Mouse (Mus musculus) hindbrain, postnatal 0 days (tissue): ENCODE measurements around the gene Bicdl2. TPM values are rescaled to one million over a fixed set of nuclear protein-coding genes. Genes with fewer than 3 reads are reported as not detected.

Experiments used
- ATAC-seq: fragments of 200-750 bp; cut with Nextera tagmentation; 2 replicates; pipeline ENCODE4 v1.8.0; 2017; ENCODE audit warnings: mild to moderate bottlenecking, moderate TSS enrichment, moderate library complexity
- DNase-seq: peaks from one replicate; pipeline ENCODE4 v3.0.0-alpha.2; 2015; ENCODE audit warnings: low spot score
- H3K27ac ChIP-seq: fragments of 300-500 bp; sonication (generic); 2 replicates; pipeline ENCODE4 v1.5.1; 2014; ENCODE audit warnings: mild to moderate bottlenecking
- H3K27me3 ChIP-seq: fragments of 300-500 bp; sonication (generic); 2 replicates; pipeline ENCODE4 v1.6.1; 2014; ENCODE audit warnings: low read length, mixed read lengths; ENCODE audit not compliant: insufficient read depth
- H3K36me3 ChIP-seq: fragments of 300-500 bp; sonication (generic); 2 replicates; pipeline ENCODE4 v1.6.1; 2014; ENCODE audit warnings: low read length, mixed read lengths; ENCODE audit not compliant: insufficient read depth
- H3K4me1 ChIP-seq: fragments of 300-500 bp; sonication (generic); 2 replicates; pipeline ENCODE4 v1.6.1; 2014; ENCODE audit warnings: antibody characterized with exemption, low read length, mixed read lengths; ENCODE audit not compliant: insufficient read depth
- H3K4me2 ChIP-seq: fragments of 300-500 bp; sonication (generic); 2 replicates; pipeline ENCODE4 v1.6.1; 2014; ENCODE audit warnings: low read depth, mild to moderate bottlenecking, low read length, moderate library complexity, mixed read lengths
- H3K4me3 ChIP-seq: fragments of 300-500 bp; sonication (generic); 2 replicates; pipeline ENCODE4 v1.5.1; 2014; ENCODE audit warnings: low read length
- H3K9ac ChIP-seq: fragments of 300-500 bp; sonication (generic); replicated peaks from 2 replicates; pipeline ENCODE4 v1.6.1; 2014; ENCODE audit warnings: mild to moderate bottlenecking, low read length, moderate library complexity, mixed read lengths
- H3K9me3 ChIP-seq: fragments of 300-500 bp; sonication (generic); 2 replicates; pipeline ENCODE4 v1.6.1; 2016; ENCODE audit warnings: low read length, mixed read lengths
- CTCF ChIP-seq: IDR thresholded peaks from 2 replicates; pipeline ENCODE4 v1.5.1; 2016; ENCODE audit warnings: antibody characterized with exemption, control low read depth, low read depth
- WGBS: fragments of 180-500 bp; shearing (Covaris S2); extraction: QIAGEN DNeasy Blood & Tissue Kit; methylation state at CpG from one replicate; pipeline ENCODE4 v1.1.7; 2014; 5-methylcytosine and 5-hydroxymethylcytosine counted together
- polyA plus RNA-seq: library from polyadenylated mRNA; unstranded; fragments of >200 nt; fragmentation: Nextera tagmentation; extraction: Ambion mirVana; gene quantifications from 2 replicates; pipeline ENCODE4 v1.2.1, GENCODE M21; 2015
- total RNA-seq: library from RNA; depleted of rRNA; stranded (reverse); fragments of >200 nt; gene quantifications from 2 replicates; pipeline ENCODE4 v1.2.3, GENCODE M21; 2014

Gene Bicdl2
- total and polyA plus RNA-seq, 2 experiments from 2014 or later = 0.18 TPM; not detected in 1

GRCm38 (mm10) chr17:23679127-23679835 lies 19.0 kb downstream of the Bicdl2 start, which contains the start of gene Cldn6:
TSS of gene Cldn6 (plus strand) at chr17:23679249.
- peaks cover 16% of the 10 kb centered on the region for H3K4me1 ChIP-seq
- 4% methylated on average over 36 of the region's 38 CpGs for whole genome bisulfite sequencing
- H3K27me3 ChIP-seq = peaks cover 56% of the 10 kb centered on the region
- H3K36me3 ChIP-seq = no peaks in the 10 kb centered on the region
- H3K9ac ChIP-seq = no peak within 1 kb of the TSS
- peak within 1 kb of the TSS; percentile 39 for H3K4me2 ChIP-seq
- TF ChIP-seq CTCF = no peak
- H3K4me3 ChIP-seq = peak within 1 kb of the TSS; percentile 21
- H3K27ac ChIP-seq = no peak within 1 kb of the TSS
- no peak for DNase-seq
- no peak for ATAC-seq
- H3K9me3 ChIP-seq = no peaks in the 10 kb centered on the region

GRCm38 (mm10) chr17:23680336-23680735 lies 20.0 kb downstream of the Bicdl2 start:
- WGBS = 83% methylated on average over 9 of the region's 9 CpGs
- Histone ChIP-seq H3K4me2 (no peak overlapping the region), H3K9ac (no peak overlapping the region), H3K27ac (no peak overlapping the region), H3K36me3 (no peaks in the 10 kb centered on the region), H3K27me3 (peaks cover 59% of the 10 kb centered on the region), H3K4me3 (no peak overlapping the region), H3K4me1 (peaks cover 7% of the 10 kb centered on the region; the same call in 1 of the 2 replicates), H3K9me3 (no peaks in the 10 kb centered on the region)
- no peak for ATAC-seq
- DNase-seq = no peak
- no peak for TF ChIP-seq CTCF

GRCm38 (mm10) chr17:23681086-23681485 lies 20.8 kb downstream of the Bicdl2 start:
- no peak overlapping the region for H3K4me2 ChIP-seq
- no peaks in the 10 kb centered on the region for H3K9me3 ChIP-seq
- H3K4me1 ChIP-seq = peaks cover 7% of the 10 kb centered on the region; the same call in 1 of the 2 replicates
- WGBS = 81% methylated on average over 10 of the region's 10 CpGs
- no peak overlapping the region for H3K4me3 ChIP-seq
- no peak for TF ChIP-seq CTCF
- peaks cover 59% of the 10 kb centered on the region for H3K27me3 ChIP-seq
- H3K27ac ChIP-seq = no peak overlapping the region
- no peaks in the 10 kb centered on the region for H3K36me3 ChIP-seq
- no peak overlapping the region for H3K9ac ChIP-seq
- ATAC-seq (no peak), DNase-seq (no peak)

GRCm38 (mm10) chr17:23682092-23682491 lies 21.8 kb downstream of the Bicdl2 start:
- TF ChIP-seq CTCF = no peak
- no peak for ATAC-seq
- H3K27ac ChIP-seq = no peak overlapping the region
- H3K27me3 ChIP-seq = peaks cover 59% of the 10 kb centered on the region
- WGBS = 60% methylated on average over 4 of the region's 4 CpGs
- no peaks in the 10 kb centered on the region for H3K36me3 ChIP-seq
- no peak for DNase-seq
- H3K4me1 ChIP-seq = no peaks in the 10 kb centered on the region
- no peak overlapping the region for H3K9ac ChIP-seq
- H3K9me3 ChIP-seq = no peaks in the 10 kb centered on the region
- H3K4me2 ChIP-seq = no peak overlapping the region
- no peak overlapping the region for H3K4me3 ChIP-seq

- DNase-seq (no peak), ATAC-seq (no peak)
- H3K9me3 ChIP-seq = no peaks in the 10 kb centered on the region
- no peak overlapping the region for H3K27ac ChIP-seq
- TF ChIP-seq CTCF = no peak
- 74% methylated on average over 3 of the region's 3 CpGs for WGBS
- H3K4me2 ChIP-seq = no peak overlapping the region
- no peak overlapping the region for H3K9ac ChIP-seq
- H3K36me3 ChIP-seq = no peaks in the 10 kb centered on the region
- H3K27me3 ChIP-seq = peaks cover 59% of the 10 kb centered on the region
- H3K4me1 ChIP-seq = no peaks in the 10 kb centered on the region
- H3K4me3 ChIP-seq = no peak overlapping the region
Measured at GRCm38 (mm10) chr17:23682530-23682929, 22.2 kb downstream of the Bicdl2 start.

- H3K36me3 ChIP-seq = no peaks in the 10 kb centered on the region
- peaks cover 59% of the 10 kb centered on the region for H3K27me3 ChIP-seq
- no peak for TF ChIP-seq CTCF
- H3K4me1 ChIP-seq = no peaks in the 10 kb centered on the region
- no peak overlapping the region for H3K4me3 ChIP-seq
- H3K27ac ChIP-seq = no peak overlapping the region
- H3K9me3 ChIP-seq = no peaks in the 10 kb centered on the region
- ATAC-seq (no peak), DNase-seq (no peak)
- 23% methylated on average over 15 of the region's 15 CpGs for WGBS
- no peak overlapping the region for H3K4me2 ChIP-seq
- H3K9ac ChIP-seq = no peak overlapping the region
Measured at GRCm38 (mm10) chr17:23683226-23683625, 22.9 kb downstream of the Bicdl2 start.
